Mouse (Mus musculus) lung, embryonic 15.5 days (tissue): ENCODE data around the gene Pfas. TPM values are rescaled to one million over a fixed set of nuclear protein-coding genes. Genes with fewer than 3 reads are reported as not detected.
"Not testable (repeated sequence)": the region's sequence is repeated elsewhere in the genome, so short reads cannot be mapped to it uniquely, and the experiment has no call there.

Experiments used
- ATAC-seq: fragments of 200-750 bp; cut with Nextera tagmentation; 2 replicates; pipeline ENCODE4 v1.8.0; 2017; ENCODE audit warnings: moderate number of reproducible peaks, borderline replicate concordance; ENCODE audit not compliant: low FRiP score, low TSS enrichment; ENCODE audit errors: extremely low read depth
- H3K27ac ChIP-seq: fragments of 300-500 bp; sonication (generic); 2 replicates; pipeline ENCODE4 v1.5.1; 2015; ENCODE audit warnings: moderate library complexity, mild to moderate bottlenecking, inconsistent platforms
- H3K27me3 ChIP-seq: fragments of 300-500 bp; sonication (generic); 2 replicates; pipeline ENCODE4 v1.6.1; 2015; ENCODE audit warnings: inconsistent platforms
- H3K36me3 ChIP-seq: fragments of 300-500 bp; sonication (generic); 2 replicates; pipeline ENCODE4 v1.6.1; 2015; ENCODE audit warnings: inconsistent platforms
- H3K4me1 ChIP-seq: fragments of 300-500 bp; sonication (generic); 2 replicates; pipeline ENCODE4 v1.6.1; 2015; ENCODE audit warnings: inconsistent platforms
- H3K4me2 ChIP-seq: fragments of 300-500 bp; sonication (generic); 2 replicates; pipeline ENCODE4 v1.6.1; 2015; ENCODE audit warnings: inconsistent platforms, mild to moderate bottlenecking, moderate library complexity
- H3K4me3 ChIP-seq: fragments of 300-500 bp; sonication (generic); 2 replicates; pipeline ENCODE4 v1.5.1; 2015; ENCODE audit warnings: mild to moderate bottlenecking, inconsistent platforms
- H3K9ac ChIP-seq: fragments of 300-500 bp; sonication (generic); 2 replicates; pipeline ENCODE4 v1.6.1; 2015; ENCODE audit warnings: inconsistent platforms
- H3K9me3 ChIP-seq: fragments of 300-500 bp; sonication (generic); 2 replicates; pipeline ENCODE4 v1.6.1; 2016; ENCODE audit warnings: inconsistent platforms
- WGBS: fragments of 180-500 bp; shearing (Covaris S2); methylation state at CpG from one replicate; pipeline ENCODE4 v1.1.7; 2015; 5-methylcytosine and 5-hydroxymethylcytosine counted together
- polyA plus RNA-seq: library from polyadenylated mRNA; unstranded; fragments of >200 nt; fragmentation: Nextera tagmentation; extraction: Ambion mirVana; gene quantifications from 2 replicates; pipeline ENCODE4 v1.2.1, GENCODE M21; 2015

Pfas gene
- polyA plus RNA-seq, 1 experiment from 2014 or later: 33.4 TPM

- no peak for ATAC-seq
- H3K27me3 ChIP-seq: no peaks in the 10 kb centered on the region
- H3K9ac ChIP-seq: no peak overlapping the region
- H3K4me2 ChIP-seq: no peak overlapping the region
- no peak overlapping the region for H3K4me3 ChIP-seq
- 85% methylated on average over 11 of the region's 11 CpGs for WGBS
- no peak overlapping the region for H3K27ac ChIP-seq
- 0 out of 2 replicates have a peak, but pooled peaks cover 2% of the 10 kb centered on the region for H3K4me1 ChIP-seq
- no peaks in the 10 kb centered on the region for H3K9me3 ChIP-seq
- H3K36me3 ChIP-seq: peaks cover 61% of the 10 kb centered on the region
These were observed 20.8 kb downstream of the Pfas start for GRCm38 (mm10) chr11:68987365-68987882.

GRCm38 (mm10) chr11:68982639-68983369, 25.5 kb downstream of the Pfas start:
- Histone ChIP-seq H3K4me2 (no peak overlapping the region), H3K4me1 (peaks cover 9% of the 10 kb centered on the region; the same call in 1 of the 2 replicates), H3K4me3 (no peak overlapping the region), H3K27me3 (no peaks in the 10 kb centered on the region), H3K36me3 (peaks cover 17% of the 10 kb centered on the region), H3K9ac (no peak overlapping the region), H3K9me3 (no peaks in the 10 kb centered on the region), H3K27ac (no peak overlapping the region)
- ATAC-seq: no peak
- 30% methylated on average over 4 of the region's 4 CpGs for WGBS

- no peak for ATAC-seq
- H3K4me3 ChIP-seq: no peak overlapping the region
- H3K9ac ChIP-seq: no peak overlapping the region
- peaks cover 9% of the 10 kb centered on the region; the same call in 1 of the 2 replicates for H3K4me1 ChIP-seq
- peaks cover 2% of the 10 kb centered on the region; the same call in 1 of the 2 replicates for H3K36me3 ChIP-seq
- WGBS: 54% methylated on average over 3 of the region's 3 CpGs
- no peak overlapping the region for H3K4me2 ChIP-seq
- no peaks in the 10 kb centered on the region for H3K9me3 ChIP-seq
- no peak overlapping the region for H3K27ac ChIP-seq
- H3K27me3 ChIP-seq: no peaks in the 10 kb centered on the region
These were observed 27.3 kb downstream of the Pfas start for GRCm38 (mm10) chr11:68980919-68981318.

- WGBS: 46% methylated on average over 5 of the region's 5 CpGs
- H3K27ac ChIP-seq: peak overlapping the region; percentile 41; the same call in 1 of the 2 replicates
- no peak for ATAC-seq
These were observed 28.9 kb downstream of the Pfas start for GRCm38 (mm10) chr11:68979320-68979733.

GRCm38 (mm10) chr11:68975601-68976000, 32.7 kb downstream of the Pfas start:
- H3K4me2 ChIP-seq: no peak overlapping the region
- 90% methylated on average over 1 of the region's 1 CpGs for whole genome bisulfite sequencing
- ATAC-seq: no peak
- no peak overlapping the region for H3K4me3 ChIP-seq
- H3K9ac ChIP-seq: no peak overlapping the region
- H3K4me1 ChIP-seq: peaks cover 26% of the 10 kb centered on the region
- no peaks in the 10 kb centered on the region for H3K9me3 ChIP-seq
- no peak overlapping the region for H3K27ac ChIP-seq
- H3K27me3 ChIP-seq: no peaks in the 10 kb centered on the region
- no peaks in the 10 kb centered on the region for H3K36me3 ChIP-seq

More at GRCm38 (mm10) chr11:68979320-68979733, 28.9 kb downstream of the Pfas start:
- Histone ChIP-seq H3K27me3 (no peaks in the 10 kb centered on the region), H3K4me1 (peaks cover 9% of the 10 kb centered on the region), H3K4me2 (no peak overlapping the region), H3K9ac (no peak overlapping the region), H3K4me3 (no peak overlapping the region), H3K9me3 (no peaks in the 10 kb centered on the region), H3K36me3 (no peaks in the 10 kb centered on the region)

- WGBS: 73% methylated on average over 7 of the region's 7 CpGs
- peak within 1 kb of the TSS; percentile 71 for H3K4me2 ChIP-seq
- H3K9me3 ChIP-seq: no peaks in the 10 kb centered on the region
- 0 out of 2 replicates have a peak within 1 kb of the TSS, but pooled peaks have one; percentile 37 for H3K9ac ChIP-seq
- H3K4me1 ChIP-seq: peaks cover 31% of the 10 kb centered on the region
- no peak within 1 kb of the TSS for H3K27ac ChIP-seq
- H3K27me3 ChIP-seq: no peaks in the 10 kb centered on the region
- H3K36me3 ChIP-seq: no peaks in the 10 kb centered on the region
- no peak for ATAC-seq
- H3K4me3 ChIP-seq: peak within 1 kb of the TSS; percentile 49
These were observed 33.2 kb downstream of the Pfas start, which contains the start of gene Rangrf for GRCm38 (mm10) chr11:68975085-68975484. Rangrf (minus strand) TSS chr11:68975185.

- Histone ChIP-seq H3K27me3 (no peaks in the 10 kb centered on the region), H3K4me2 (peak overlapping the region; percentile 71), H3K9ac (peak overlapping the region; percentile 37; the same call in 1 of the 2 replicates), H3K36me3 (no peaks in the 10 kb centered on the region), H3K4me1 (peaks cover 33% of the 10 kb centered on the region), H3K27ac (no peak overlapping the region), H3K4me3 (peak overlapping the region; percentile 49), H3K9me3 (no peaks in the 10 kb centered on the region)
- 27% methylated on average over 6 of the region's 6 CpGs for WGBS
- ATAC-seq: no peak
These were observed 34.2 kb downstream of the Pfas start for GRCm38 (mm10) chr11:68974059-68974450.

- H3K9me3 ChIP-seq, H3K27ac ChIP-seq, H3K36me3 ChIP-seq, H3K27me3 ChIP-seq: not testable (repeated sequence)
- Histone ChIP-seq H3K9ac (peak overlapping the region; percentile 37; the same call in 1 of the 2 replicates), H3K4me2 (peak overlapping the region; percentile 71), H3K4me3 (peak overlapping the region; percentile 49), H3K4me1 (peaks cover 36% of the 10 kb centered on the region)
- under 1% methylated on average over 38 of the region's 38 CpGs for whole genome bisulfite sequencing
- ATAC-seq: peak; percentile 87; the same call in 1 of the 2 replicates
These were observed 34.8 kb downstream of the Pfas start for GRCm38 (mm10) chr11:68973250-68974058.

- Histone ChIP-seq H3K4me2 (no peak overlapping the region), H3K27me3 (no peaks in the 10 kb centered on the region), H3K36me3 (no peaks in the 10 kb centered on the region), H3K9ac (no peak overlapping the region), H3K27ac (no peak overlapping the region), H3K4me1 (peaks cover 44% of the 10 kb centered on the region), H3K9me3 (no peaks in the 10 kb centered on the region), H3K4me3 (no peak overlapping the region)
- ATAC-seq: no peak
- 49% methylated on average over 4 of the region's 4 CpGs for WGBS
These were observed 38.0 kb downstream of the Pfas start for GRCm38 (mm10) chr11:68970232-68970631.

- H3K9ac ChIP-seq: no peak overlapping the region
- H3K4me2 ChIP-seq: peak overlapping the region; percentile 90; the same call in 1 of the 2 replicates
- peaks cover 38% of the 10 kb centered on the region for H3K4me1 ChIP-seq
- no peaks in the 10 kb centered on the region for H3K36me3 ChIP-seq
- no peaks in the 10 kb centered on the region for H3K27me3 ChIP-seq
- no peak overlapping the region for H3K27ac ChIP-seq
- no peaks in the 10 kb centered on the region for H3K9me3 ChIP-seq
- H3K4me3 ChIP-seq: no peak overlapping the region
- no peak for ATAC-seq
- WGBS: 80% methylated on average over 11 of the region's 11 CpGs
These were observed 39.5 kb downstream of the Pfas start for GRCm38 (mm10) chr11:68968752-68969151.

GRCm38 (mm10) chr11:68967337-68968282, 40.6 kb downstream of the Pfas start, which contains the start of gene Slc25a35:
Slc25a35 (plus strand) TSS chr11:68968131.
- peak within 1 kb of the TSS; percentile 61 for H3K4me3 ChIP-seq
- H3K4me1 ChIP-seq: peaks cover 34% of the 10 kb centered on the region
- peak within 1 kb of the TSS; percentile 52 for H3K9ac ChIP-seq
- H3K4me2 ChIP-seq: peak within 1 kb of the TSS; percentile 90
- H3K36me3 ChIP-seq: no peaks in the 10 kb centered on the region
- H3K9me3 ChIP-seq: no peaks in the 10 kb centered on the region
- H3K27ac ChIP-seq: peak within 1 kb of the TSS; percentile 58
- under 1% methylated on average over 50 of the region's 50 CpGs for WGBS
- H3K27me3 ChIP-seq: no peaks in the 10 kb centered on the region
- ATAC-seq: peak; percentile 96
